Mouse (Mus musculus) limb, embryonic 11.5 days (tissue): ENCODE measurements at regions not wholly inside any gene's neighbourhood (a gene's known extent, or its start where the extent isn't known, plus 50 kb on each side); places are given as distances from the start of the nearest gene placed in this dataset.

ENCODE experiments used
- ATAC-seq: fragments of 200-750 bp; cut with Nextera tagmentation; 2 replicates; pipeline ENCODE4 v1.8.0; 2017; ENCODE audit warnings: low read depth; ENCODE audit not compliant: insufficient number of reproducible peaks, low FRiP score, low TSS enrichment
- DNase-seq: peaks from one replicate; pipeline ENCODE4 v3.0.0-alpha.2; 2015; ENCODE audit warnings: low spot score
- H3K27ac ChIP-seq: fragments of 300-500 bp; sonication (generic); replicated peaks from 2 replicates; pipeline ENCODE4 v1.5.1; 2014; ENCODE audit warnings: low read depth, mild to moderate bottlenecking, low read length
- H3K27me3 ChIP-seq: fragments of 300-500 bp; sonication (generic); 2 replicates; pipeline ENCODE4 v1.6.1; 2014; ENCODE audit warnings: mild to moderate bottlenecking, low read length, mixed read lengths; ENCODE audit not compliant: control insufficient read depth, insufficient read depth
- H3K36me3 ChIP-seq: fragments of 300-500 bp; sonication (generic); 2 replicates; pipeline ENCODE4 v1.6.1; 2014; ENCODE audit warnings: mild to moderate bottlenecking, low read length, moderate library complexity, mixed read lengths; ENCODE audit not compliant: control insufficient read depth, insufficient read depth
- H3K4me1 ChIP-seq: fragments of 300-500 bp; sonication (generic); 2 replicates; pipeline ENCODE4 v1.6.1; 2014; ENCODE audit warnings: low read length, mixed read lengths; ENCODE audit not compliant: control insufficient read depth, insufficient read depth
- H3K4me2 ChIP-seq: fragments of 300-500 bp; sonication (generic); 2 replicates; pipeline ENCODE4 v1.6.1; 2014; ENCODE audit warnings: low read depth, mild to moderate bottlenecking, moderate library complexity; ENCODE audit not compliant: severe bottlenecking
- H3K4me3 ChIP-seq: fragments of 300-500 bp; sonication (generic); 2 replicates; pipeline ENCODE4 v1.5.1; 2014; ENCODE audit warnings: low read depth, low read length
- H3K9ac ChIP-seq: fragments of 300-500 bp; sonication (generic); 2 replicates; pipeline ENCODE4 v1.6.1; 2014; ENCODE audit warnings: mild to moderate bottlenecking, low read length
- H3K9me3 ChIP-seq: fragments of 300-500 bp; sonication (generic); 2 replicates; pipeline ENCODE4 v1.6.1; 2016; ENCODE audit warnings: low read length; ENCODE audit not compliant: control insufficient read depth
- WGBS: fragments of 180-500 bp; shearing (Covaris S2); extraction: QIAGEN DNeasy Blood & Tissue Kit; methylation state at CpG from one replicate; pipeline ENCODE4 v1.1.7; 2014; 5-methylcytosine and 5-hydroxymethylcytosine counted together

DNA sequence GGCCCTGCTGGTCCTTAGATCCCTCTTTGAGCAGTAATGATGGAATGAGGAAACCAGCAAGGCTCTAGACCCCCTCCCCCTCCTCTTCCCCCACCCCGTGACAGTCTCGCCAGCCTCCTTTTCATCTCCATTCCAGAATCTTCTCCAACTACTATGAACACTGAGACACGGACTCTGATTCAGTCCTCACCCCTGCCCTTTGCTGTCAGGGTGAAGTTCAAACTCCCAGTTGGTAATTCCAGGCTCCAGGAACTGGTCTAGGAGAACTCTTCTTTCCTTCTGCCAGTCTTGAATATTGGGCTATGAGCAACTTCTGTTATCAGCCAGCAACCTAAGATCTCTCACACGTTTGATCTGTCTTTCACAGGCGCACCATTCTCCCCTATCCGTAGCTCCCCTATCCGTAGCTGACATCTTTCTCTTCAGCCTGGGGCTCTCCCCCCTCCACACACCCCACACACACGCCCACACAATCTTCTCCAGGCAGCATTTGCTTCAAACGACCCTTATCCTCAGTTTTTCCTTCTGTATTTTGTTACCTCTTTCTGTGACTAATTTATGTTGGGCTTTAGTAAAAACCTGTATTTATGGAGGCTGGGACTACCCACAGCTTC, 128.6 kb upstream of the Rreb1 start:
- no peak for DNase-seq
- WGBS = 63% methylated on average over 9 of the region's 9 CpGs
- no peaks in the 10 kb centered on the region for H3K27me3 ChIP-seq
- H3K9ac ChIP-seq = no peak overlapping the region
- H3K27ac ChIP-seq = no peak overlapping the region
- no peak overlapping the region for H3K4me3 ChIP-seq
- H3K36me3 ChIP-seq = no peaks in the 10 kb centered on the region
- ATAC-seq = no peak
- no peak overlapping the region for H3K4me2 ChIP-seq
- H3K9me3 ChIP-seq = no peaks in the 10 kb centered on the region
- no peaks in the 10 kb centered on the region for H3K4me1 ChIP-seq

DNA sequence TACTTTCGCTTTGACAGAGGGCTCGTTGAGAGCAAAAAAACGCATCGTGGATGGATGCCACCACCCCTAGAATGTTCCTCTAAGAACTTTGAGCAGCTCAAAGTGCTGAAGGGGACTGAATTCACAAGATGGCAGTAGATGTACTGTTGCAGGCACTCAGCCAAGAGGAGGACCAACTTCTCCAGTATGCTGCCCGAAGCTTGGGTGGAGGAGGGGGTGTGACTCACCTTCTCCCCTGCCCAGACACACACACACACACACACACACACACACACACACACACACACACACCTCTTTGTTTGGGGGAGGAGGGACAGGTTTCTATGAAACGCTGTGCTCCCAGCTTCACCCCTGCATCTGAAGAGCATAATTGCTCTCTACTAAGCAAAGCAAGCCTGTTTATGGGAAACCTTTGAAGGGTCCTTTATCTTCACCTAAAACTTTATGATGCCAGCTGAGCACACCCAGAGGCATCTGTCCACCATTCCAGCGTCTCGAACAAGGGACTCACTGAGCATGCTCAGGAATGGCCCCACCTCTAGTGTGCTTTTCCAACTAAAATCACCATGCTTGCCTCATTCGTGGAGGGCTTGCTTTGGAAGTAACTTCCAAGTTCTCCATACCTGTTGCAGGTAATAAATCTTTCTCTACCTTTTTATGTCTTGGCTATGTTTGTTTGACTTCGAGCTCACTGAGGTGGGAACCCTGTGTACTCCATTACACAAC, 126.8 kb upstream of the Rreb1 start:
- Histone ChIP-seq H3K27ac (no peak overlapping the region), H3K4me2 (no peak overlapping the region), H3K4me1 (no peaks in the 10 kb centered on the region), H3K4me3 (no peak overlapping the region), H3K27me3 (no peaks in the 10 kb centered on the region), H3K36me3 (no peaks in the 10 kb centered on the region), H3K9ac (no peak overlapping the region), H3K9me3 (no peaks in the 10 kb centered on the region)
- ATAC-seq (no peak), DNase-seq (no peak)
- 81% methylated on average over 10 of the region's 10 CpGs for WGBS

DNA sequence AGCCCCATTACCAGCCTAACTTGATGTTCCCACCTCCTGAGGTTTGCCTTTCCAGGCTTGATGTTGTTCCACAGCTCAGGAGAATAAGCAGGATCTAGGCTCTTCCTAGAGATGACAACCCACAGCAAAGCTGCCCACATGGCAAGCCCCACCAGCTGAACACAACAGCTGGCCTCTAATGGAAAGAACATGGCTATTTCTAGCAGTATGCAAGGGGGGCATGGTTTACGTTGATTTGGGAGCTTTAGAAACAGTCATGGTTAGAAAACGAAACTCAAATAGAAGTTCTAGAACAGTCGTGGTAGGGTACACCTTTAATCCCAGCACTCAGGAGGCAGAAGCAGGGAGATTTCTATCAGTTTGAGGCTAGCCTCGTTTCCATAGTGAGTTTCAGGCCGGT, 123.5 kb upstream of the Rreb1 start:
- Histone ChIP-seq H3K4me3 (no peak overlapping the region), H3K9ac (no peak overlapping the region), H3K36me3 (no peaks in the 10 kb centered on the region), H3K27ac (no peak overlapping the region), H3K4me2 (no peak overlapping the region), H3K27me3 (no peaks in the 10 kb centered on the region), H3K4me1 (no peaks in the 10 kb centered on the region), H3K9me3 (no peaks in the 10 kb centered on the region)
- DNase-seq = no peak
- no peak for ATAC-seq
- WGBS = 76% methylated on average over 5 of the region's 5 CpGs

DNA sequence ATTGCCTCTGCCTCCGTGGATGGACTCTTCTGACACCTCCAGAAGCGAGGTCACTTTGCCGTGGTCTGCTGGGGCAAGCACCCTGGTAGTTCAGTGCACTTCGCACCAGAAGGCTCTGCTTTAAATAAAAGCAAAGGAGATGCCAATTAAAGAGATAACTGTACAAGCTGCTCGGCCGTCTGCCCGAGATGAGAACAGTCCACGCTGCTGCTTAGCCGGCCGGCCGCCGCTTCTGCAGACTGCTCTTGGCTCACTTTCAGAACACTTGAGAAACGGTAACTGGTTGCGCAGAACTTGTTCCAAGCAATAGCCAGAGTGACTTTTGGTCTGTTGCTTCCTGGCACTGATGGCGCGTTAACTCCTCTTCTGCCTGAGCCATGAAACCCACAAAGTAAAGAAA, 121.0 kb upstream of the Rreb1 start:
- H3K4me1 ChIP-seq = no peaks in the 10 kb centered on the region
- H3K27me3 ChIP-seq = no peaks in the 10 kb centered on the region
- DNase-seq = no peak
- no peak overlapping the region for H3K4me2 ChIP-seq
- no peak overlapping the region for H3K27ac ChIP-seq
- no peak overlapping the region for H3K9ac ChIP-seq
- no peak for ATAC-seq
- WGBS = 84% methylated on average over 16 of the region's 16 CpGs
- H3K36me3 ChIP-seq = no peaks in the 10 kb centered on the region
- no peak overlapping the region for H3K4me3 ChIP-seq
- no peaks in the 10 kb centered on the region for H3K9me3 ChIP-seq

DNA sequence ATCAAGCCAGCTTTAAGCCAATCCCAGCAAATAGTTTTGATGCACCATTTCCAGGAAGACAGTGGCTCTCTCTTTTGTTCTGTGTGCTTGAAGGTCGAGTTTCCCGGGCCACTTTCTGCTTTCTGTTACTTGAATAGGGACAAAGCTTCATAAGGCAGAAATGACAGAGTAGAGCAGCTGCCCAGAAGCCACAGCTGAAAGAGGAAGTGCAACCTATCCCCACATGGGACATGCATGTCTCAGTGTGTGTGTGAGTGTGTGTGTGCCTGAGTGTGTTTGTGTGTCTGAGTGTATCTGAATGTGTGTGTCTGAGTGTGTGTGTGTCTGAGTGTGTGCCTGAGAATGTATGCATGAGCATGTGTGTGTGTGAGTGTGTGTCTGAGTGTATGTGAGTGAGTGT, 120.2 kb upstream of the Rreb1 start:
- Histone ChIP-seq H3K9me3 (no peaks in the 10 kb centered on the region), H3K27ac (no peak overlapping the region), H3K4me2 (no peak overlapping the region), H3K4me1 (no peaks in the 10 kb centered on the region), H3K36me3 (no peaks in the 10 kb centered on the region), H3K9ac (no peak overlapping the region), H3K4me3 (no peak overlapping the region), H3K27me3 (no peaks in the 10 kb centered on the region)
- WGBS = 68% methylated on average over 2 of the region's 2 CpGs
- DNase-seq (no peak), ATAC-seq (no peak; the same call in 1 of the 2 replicates)

DNA sequence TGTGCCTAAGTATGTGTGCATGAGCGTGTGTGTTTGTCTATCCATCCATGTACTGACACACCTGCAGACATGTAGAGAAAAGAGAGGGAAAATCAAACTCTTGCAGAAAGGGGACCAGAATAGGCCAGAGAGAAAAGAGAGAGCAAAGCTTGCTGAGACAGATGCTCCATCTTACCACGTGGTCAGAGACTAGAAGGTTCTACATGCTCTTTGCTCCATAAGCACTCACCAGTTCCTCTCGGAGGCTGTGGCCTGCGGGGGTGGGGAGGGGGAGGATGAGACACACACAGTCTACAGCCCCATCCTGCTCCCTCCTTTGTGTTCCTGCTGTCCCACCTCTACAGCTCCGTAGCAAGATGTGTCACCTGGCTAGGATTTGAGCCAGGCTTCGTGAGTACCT, 119.7 kb upstream of the Rreb1 start:
- WGBS = 84% methylated on average over 6 of the region's 6 CpGs
- H3K9me3 ChIP-seq = no peaks in the 10 kb centered on the region
- no peak overlapping the region for H3K27ac ChIP-seq
- H3K27me3 ChIP-seq = no peaks in the 10 kb centered on the region
- no peaks in the 10 kb centered on the region for H3K4me1 ChIP-seq
- no peak overlapping the region for H3K4me2 ChIP-seq
- DNase-seq (no peak), ATAC-seq (no peak)
- no peaks in the 10 kb centered on the region for H3K36me3 ChIP-seq
- no peak overlapping the region for H3K4me3 ChIP-seq
- no peak overlapping the region for H3K9ac ChIP-seq

DNA sequence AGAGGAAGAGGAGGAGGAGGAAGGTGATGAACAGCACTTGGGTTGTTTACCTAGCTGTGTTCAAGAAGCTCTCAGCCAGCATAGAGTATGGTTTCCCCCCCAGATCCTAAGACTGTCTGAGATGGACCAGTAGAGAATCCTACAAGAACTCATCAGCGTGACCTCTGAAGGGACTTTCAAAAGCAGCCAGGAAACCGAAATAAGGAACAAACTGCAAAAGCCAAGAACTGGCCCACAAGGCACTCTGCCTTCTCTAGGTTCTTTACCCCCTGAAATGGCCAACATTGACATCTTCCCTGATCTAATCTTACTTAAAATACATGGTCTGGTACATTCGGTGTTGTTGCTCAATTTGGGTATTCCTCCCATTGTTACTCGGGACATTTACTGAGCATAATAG, 118.1 kb upstream of the Rreb1 start:
- Histone ChIP-seq H3K4me3 (no peak overlapping the region), H3K4me2 (no peak overlapping the region), H3K27me3 (no peaks in the 10 kb centered on the region), H3K27ac (no peak overlapping the region), H3K9ac (no peak overlapping the region), H3K9me3 (no peaks in the 10 kb centered on the region), H3K4me1 (no peaks in the 10 kb centered on the region), H3K36me3 (no peaks in the 10 kb centered on the region)
- DNase-seq = no peak
- no peak for ATAC-seq
- 93% methylated on average over 4 of the region's 4 CpGs for WGBS

DNA sequence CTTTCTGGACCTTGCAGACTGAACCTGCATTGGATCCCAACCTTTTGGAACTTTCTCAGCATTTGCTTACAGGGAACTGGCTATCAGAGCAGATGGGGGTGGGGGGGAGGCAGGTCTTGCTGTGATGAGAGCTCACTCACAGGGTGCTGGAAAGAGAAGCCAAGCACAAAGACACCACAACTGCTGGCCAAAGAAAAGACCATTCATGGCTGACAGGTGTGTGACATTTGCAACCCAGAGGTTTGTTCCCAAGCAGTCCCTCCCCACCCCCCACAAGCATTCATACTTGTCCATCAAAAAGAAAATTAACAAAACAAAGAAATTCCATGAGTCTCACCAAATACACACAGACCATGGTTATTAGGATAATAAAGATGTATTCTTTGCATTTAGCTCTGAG, 117.5 kb upstream of the Rreb1 start:
- Histone ChIP-seq H3K9ac (no peak overlapping the region), H3K9me3 (no peaks in the 10 kb centered on the region), H3K4me2 (no peak overlapping the region), H3K36me3 (no peaks in the 10 kb centered on the region), H3K27ac (no peak overlapping the region), H3K27me3 (no peaks in the 10 kb centered on the region), H3K4me3 (no peak overlapping the region), H3K4me1 (no peaks in the 10 kb centered on the region)
- ATAC-seq (no peak), DNase-seq (no peak)

DNA sequence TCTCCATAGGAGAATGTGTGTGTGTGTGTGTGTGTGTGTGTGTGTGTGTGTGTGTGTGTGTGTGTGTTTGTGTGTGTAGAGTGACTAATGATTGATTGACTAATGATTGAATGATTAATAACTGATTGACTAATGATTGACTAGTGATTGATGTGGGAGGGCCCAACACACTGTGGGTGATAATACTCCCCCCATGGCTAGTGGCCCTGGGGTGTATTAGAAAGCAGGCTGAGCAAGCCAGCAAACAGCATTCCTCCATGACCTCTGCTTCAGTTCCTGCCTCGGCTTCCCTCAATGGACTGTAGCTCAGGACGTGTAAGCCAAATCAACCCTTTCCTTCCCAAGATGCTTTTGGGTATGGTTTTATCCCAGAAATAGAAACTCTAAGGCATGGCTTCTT, 114.1 kb upstream of the Rreb1 start:
- Histone ChIP-seq H3K9ac (no peak overlapping the region), H3K36me3 (no peaks in the 10 kb centered on the region), H3K9me3 (no peaks in the 10 kb centered on the region), H3K27me3 (no peaks in the 10 kb centered on the region), H3K4me1 (no peaks in the 10 kb centered on the region), H3K27ac (no peak overlapping the region), H3K4me3 (no peak overlapping the region), H3K4me2 (no peak overlapping the region)
- DNase-seq (no peak), ATAC-seq (no peak)
- WGBS = 83% methylated on average over 2 of the region's 2 CpGs
